Mouse (Mus musculus): ENCODE results near the gene Gata2.

Gene Gata2

DNA sequence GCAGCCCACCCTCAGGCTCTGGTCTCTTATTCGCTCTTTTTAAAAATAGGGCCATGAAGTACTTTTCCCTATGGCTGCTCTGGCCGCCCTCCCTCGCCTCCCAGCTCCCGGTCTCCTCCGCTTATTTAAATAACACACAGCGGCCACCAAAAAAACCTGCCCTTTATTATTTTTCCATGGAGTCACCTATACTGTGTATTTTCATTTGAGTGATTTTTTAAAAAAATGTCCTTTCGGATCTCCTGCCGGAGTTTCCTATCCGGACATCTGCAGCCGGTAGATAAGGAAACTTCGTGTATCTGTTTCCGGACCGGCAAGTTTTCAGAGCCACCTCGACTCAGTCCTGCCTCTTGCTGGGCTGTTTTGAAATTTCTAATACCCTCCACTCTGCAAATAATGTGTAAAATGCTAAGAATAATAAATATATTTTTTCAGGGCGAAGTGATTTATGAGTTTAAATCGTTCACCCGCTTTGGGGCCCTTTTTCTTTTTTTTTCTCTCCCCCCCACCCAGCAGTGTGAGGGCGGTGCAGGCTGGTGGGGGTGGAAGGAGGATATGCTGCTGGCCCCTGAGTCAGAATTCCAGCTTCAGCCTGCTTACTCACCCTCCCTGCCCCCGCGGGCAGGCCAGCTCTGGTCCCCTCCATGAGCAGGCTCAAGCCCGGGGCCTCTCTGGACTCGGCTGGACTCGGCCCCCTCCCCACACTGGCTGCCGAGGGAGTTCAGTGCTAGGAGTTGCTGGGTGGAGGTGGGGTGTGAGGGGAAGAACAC, 9.4 kb downstream of the Gata2 start:
- in situ Hi-C loops (cut with MboI; ENCODE audit: low pct_unique_long_range_greater_than_20kb in 1 of 2, low sequenced_read_pairs in 2 of 2, unreplicated experiment in 1 of 2), result no loop called here

DNA sequence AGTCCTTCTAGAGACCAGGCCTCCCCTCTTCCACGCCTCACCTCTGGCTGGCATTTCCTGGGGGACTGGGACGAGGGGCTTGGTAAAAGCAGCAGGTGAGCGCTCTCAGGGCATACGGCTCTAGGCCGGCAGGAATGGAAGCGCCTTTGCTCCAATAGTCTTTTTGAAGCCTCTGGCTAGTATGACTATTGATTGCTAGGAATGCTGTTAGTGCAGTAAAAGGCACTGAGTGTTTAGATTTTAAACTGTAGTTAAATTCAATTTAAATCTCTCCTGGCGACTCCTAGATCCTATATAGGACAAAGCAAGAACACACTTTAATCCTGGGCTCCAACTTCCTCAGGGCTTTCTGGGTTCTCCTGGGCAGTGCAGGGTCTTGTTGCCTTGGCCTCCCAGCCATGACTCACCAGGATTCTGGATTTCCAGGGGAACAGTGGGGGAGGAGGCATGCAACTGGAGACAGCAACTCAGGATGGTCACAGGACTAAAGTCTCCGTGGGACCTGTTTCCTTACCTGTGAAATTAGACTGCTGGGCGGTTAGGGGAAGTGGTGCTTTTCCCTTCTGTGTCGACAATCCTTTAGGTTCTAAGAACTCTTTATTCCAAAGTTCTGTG, 10.2 kb downstream of the Gata2 start:
- in situ Hi-C loops (cut with MboI; ENCODE audit: low pct_unique_long_range_greater_than_20kb in 1 of 2, low sequenced_read_pairs in 2 of 2, unreplicated experiment in 1 of 2), result no loop called here

DNA sequence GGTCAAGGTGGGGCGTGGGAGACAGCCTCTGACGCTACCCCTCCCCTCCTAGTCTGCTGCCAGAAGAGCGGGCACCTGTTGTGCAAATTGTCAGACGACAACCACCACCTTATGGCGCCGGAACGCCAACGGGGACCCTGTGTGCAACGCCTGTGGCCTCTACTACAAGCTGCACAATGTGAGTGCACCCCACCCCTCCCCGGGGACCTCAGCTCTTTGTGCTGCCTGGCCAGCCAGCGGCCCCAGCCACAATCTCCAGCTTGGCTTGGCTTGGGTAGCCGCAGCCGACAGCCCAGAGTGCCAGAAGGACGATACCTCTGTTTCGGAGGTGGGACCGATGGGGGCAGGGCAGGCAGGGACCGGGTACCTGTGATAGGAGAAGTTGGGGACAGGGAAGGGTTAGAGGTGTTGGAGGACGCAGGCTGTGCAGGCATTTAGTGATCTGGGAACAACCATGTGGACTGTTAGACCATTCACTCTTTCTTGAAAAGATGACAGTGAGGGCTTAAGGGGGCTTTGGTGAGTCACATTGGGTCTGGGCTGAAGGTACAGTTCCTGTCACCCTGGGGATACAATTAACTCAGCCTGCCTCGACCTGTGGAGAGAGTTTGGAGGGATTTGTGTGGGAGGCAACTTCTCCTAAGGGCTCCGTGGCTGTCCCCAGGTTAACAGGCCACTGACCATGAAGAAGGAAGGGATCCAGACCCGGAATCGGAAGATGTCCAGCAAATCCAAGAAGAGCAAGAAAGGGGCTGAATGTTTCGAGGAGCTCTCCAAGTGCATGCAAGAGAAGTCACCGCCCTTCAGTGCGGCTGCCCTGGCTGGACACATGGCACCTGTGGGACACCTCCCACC, 11.1 kb downstream of the Gata2 start:
- in situ Hi-C loops (cut with MboI; ENCODE audit: low pct_unique_long_range_greater_than_20kb in 1 of 2, low sequenced_read_pairs in 2 of 2, unreplicated experiment in 1 of 2), result no loop called here

DNA sequence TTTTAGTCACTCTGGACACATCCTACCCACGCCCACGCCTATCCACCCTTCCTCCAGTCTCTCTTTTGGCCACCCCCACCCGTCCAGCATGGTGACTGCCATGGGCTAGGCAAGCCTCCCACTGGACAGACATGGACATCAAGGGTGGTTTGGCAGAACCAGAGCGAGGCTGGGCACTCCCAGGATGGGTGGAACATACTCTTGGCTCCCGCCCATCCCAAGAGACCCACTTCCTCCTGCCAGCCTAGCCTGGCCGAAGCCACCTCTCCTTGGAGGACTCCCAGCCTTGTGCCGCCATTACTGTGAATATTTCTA, 11.7 kb downstream of the Gata2 start:
- in situ Hi-C loops (cut with MboI; ENCODE audit: low pct_unique_long_range_greater_than_20kb in 1 of 2, low sequenced_read_pairs in 2 of 2, unreplicated experiment in 1 of 2), result no loop called here

DNA sequence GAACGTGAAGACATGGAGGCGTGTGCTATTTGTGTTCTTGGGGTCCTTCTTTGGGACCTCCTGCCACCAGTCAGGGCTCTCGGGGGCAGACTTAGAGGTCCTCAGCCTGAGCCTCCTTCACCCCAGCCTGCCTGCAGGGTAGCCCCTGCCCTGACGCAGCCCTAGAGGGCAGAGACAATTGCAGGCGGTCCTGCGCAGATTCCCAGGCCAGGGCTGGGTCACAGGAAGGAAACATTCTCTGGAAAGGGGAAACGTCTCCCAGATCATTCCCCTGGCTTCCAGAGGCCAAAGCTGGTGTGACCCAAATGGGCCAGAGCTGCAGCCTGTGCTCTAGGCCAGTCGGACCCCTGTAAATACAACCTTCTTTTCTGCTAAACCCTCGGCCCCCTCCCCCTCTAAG, 12.2 kb downstream of the Gata2 start:
- in situ Hi-C loops (cut with MboI; ENCODE audit: low pct_unique_long_range_greater_than_20kb in 1 of 2, low sequenced_read_pairs in 2 of 2, unreplicated experiment in 1 of 2), result no loop called here

DNA sequence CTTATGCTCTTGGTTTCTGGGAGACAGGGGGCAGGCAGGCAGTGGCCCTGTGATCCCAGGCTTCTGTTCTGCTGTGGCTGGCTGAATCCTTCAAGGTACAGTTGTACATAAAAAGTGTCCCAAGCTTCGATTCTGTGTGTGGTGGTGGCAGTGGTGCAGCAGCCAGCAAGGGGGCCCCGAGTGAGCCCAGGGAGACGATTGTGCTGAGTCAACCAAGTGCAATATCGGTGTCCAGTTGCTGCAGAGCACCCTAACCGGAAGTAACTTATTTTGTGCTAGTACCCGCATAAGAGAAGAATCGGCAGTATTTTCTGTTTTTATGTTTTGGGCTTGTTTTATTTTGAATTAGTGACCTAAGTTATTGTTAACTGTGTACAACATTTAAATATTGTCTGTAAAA, 12.9 kb downstream of the Gata2 start:
- in situ Hi-C loops (cut with MboI; ENCODE audit: low pct_unique_long_range_greater_than_20kb in 1 of 2, low sequenced_read_pairs in 2 of 2, unreplicated experiment in 1 of 2), result no loop called here

DNA sequence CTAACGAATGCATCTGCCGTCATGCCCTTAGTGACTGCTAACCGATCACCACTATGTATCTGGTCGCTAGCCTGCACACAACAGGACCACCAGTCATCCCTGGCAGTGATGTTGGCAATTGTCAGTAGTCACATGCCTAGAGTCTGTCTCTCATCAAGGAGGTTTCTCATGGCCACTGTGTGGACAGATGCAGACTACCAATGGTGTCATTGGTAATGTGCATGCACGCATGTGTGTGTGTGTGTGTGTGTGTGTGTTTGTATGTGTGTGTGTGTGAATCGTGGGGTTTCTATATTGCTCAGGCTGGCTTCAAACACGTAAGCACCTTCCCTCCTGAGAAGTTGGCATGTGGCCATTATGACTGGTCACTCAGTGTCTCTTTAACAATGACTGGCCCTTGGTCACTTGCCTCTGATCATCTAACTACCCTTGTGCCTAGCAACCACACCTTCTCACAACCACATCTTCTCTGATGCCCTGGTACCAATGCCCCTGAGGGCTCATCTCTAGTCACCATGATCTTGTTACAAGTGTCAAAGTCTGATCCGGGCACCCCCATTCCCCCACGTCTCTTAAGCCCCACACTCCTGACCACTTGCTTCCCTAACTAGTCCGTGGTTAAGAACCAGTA, 13.8 kb downstream of the Gata2 start:
- in situ Hi-C loops (cut with MboI; ENCODE audit: low pct_unique_long_range_greater_than_20kb in 1 of 2, low sequenced_read_pairs in 2 of 2, unreplicated experiment in 1 of 2), result no loop called here

DNA sequence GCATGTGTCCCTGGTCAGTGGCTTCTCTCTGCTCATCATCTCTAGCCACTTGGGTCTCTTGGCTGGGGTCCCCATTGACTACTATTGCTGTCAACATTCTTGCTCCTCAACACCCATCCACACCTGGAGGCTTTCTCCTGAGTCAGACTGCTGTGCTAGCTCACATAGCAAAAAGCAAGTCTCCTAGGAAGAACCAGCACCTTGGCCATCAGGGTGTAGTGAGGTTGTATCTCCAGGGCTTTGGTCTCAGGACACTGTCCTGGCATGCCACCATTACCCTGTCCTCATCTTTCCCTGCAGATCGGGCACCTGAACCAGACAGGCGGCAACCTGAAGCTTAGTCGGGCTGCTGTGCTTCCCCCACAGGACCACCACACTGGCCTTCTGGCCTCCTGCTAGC, 14.6 kb downstream of the Gata2 start:
- in situ Hi-C loops (cut with MboI; ENCODE audit: low pct_unique_long_range_greater_than_20kb in 1 of 2, low sequenced_read_pairs in 2 of 2, unreplicated experiment in 1 of 2), result no loop called here

DNA sequence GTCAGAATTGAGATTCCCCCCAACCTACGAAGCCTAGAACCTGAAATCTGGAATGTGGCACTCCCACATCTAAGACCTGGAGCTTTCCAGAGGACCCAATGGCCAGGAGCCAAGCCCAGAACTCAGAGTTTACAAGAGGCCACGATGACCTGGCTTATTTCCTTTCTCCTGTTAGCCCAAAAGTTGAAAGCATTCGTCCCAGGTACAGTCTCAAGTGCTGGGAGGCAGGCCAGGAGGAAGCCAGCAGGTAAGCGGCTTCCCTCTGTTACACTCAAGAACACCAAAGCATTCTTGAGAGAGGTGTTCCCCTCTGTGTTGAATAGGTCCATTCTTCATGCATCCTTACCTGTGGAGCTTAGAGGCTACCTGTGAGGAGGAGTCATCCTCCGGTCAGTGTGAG, 15.8 kb downstream of the Gata2 start:
- in situ Hi-C loops (cut with MboI; ENCODE audit: low pct_unique_long_range_greater_than_20kb in 1 of 2, low sequenced_read_pairs in 2 of 2, unreplicated experiment in 1 of 2), result no loop called here

DNA sequence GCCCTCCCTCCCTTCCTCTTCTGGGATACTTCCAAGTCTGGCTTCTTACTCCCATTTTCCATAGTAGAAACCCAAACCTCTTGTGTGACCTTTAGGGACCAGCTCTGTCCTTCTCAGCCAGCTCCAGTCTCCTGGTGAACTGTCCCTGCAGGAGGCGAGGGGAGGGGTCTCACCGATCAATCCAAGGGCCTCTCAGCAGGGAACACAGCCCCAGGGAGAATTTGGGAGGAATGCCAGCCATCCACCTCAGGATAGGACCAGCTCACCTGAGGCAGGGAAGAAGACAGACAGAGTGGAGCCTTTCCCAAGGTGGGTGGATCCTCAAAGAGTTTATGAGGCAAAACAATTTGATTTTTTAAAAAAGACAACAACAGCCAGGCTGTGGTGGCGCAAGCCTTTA, 16.5 kb downstream of the Gata2 start:
- in situ Hi-C loops (cut with MboI; ENCODE audit: low pct_unique_long_range_greater_than_20kb in 1 of 2, low sequenced_read_pairs in 2 of 2, unreplicated experiment in 1 of 2), result no loop called here

DNA sequence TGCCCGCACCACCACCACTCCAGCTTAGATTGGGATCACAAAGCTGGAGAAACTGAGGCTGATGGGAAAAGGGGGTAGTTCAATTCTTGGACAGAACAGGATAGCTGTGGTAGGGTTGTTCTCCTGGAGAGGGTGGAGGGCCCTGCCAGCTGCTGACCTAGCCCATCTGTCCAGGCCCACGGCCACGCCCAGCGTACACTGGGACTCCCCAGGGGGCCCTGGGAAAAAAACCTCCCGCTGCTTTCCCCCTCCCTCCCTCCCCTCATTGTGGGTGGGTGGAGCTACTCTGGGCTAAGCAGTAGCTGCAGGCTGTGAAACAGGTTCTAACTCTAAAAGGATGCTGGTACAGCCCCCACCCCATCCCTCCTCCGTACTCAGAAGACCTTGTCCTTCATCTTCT, 22.1 kb downstream of the Gata2 start:
- in situ Hi-C loops (cut with MboI; ENCODE audit: low pct_unique_long_range_greater_than_20kb in 1 of 2, low sequenced_read_pairs in 2 of 2, unreplicated experiment in 1 of 2), result no loop called here

DNA sequence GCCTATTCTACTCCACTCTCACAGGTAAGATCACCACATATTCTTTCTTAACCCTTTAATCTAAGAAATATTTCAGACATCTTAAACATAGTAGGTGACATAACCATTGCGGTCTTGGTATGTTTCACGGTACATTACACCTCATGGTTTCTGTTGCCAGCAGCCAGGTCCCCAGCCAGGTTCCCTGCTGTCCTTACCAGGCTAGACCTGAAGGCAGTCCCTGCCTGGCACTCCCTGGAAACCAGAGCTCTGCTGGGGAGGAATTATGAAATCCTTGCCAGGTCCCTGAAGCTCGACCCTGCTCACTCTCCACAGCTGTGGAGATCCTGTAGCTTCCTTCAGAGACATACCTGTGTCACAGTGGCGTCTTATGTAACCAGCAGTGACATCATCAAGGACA, 22.5 kb downstream of the Gata2 start:
- in situ Hi-C loops (cut with MboI; ENCODE audit: low pct_unique_long_range_greater_than_20kb in 1 of 2, low sequenced_read_pairs in 2 of 2, unreplicated experiment in 1 of 2), result no loop called here

DNA sequence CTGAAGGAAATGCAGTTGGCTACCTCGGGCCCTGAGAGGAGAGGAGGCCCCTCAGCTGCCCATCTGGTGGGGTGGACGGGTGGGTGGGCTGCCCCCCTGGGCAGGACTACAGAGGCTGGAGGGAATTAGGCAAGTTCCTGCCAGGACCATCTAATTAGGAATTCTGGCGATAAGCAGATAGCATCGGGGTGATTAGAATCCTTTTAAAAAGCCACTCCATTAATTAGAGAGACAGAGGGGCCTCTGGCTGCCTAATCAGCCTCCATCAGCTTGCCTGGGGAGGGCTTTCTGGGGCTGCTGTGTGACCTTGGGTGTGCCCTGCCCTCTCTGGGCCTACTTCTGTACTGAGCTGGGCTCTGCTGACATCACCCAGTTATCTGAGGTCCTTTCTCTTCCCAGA, 25.4 kb downstream of the Gata2 start:
- in situ Hi-C loops (cut with MboI; ENCODE audit: low pct_unique_long_range_greater_than_20kb in 1 of 2, low sequenced_read_pairs in 2 of 2, unreplicated experiment in 1 of 2), result no loop called here

DNA sequence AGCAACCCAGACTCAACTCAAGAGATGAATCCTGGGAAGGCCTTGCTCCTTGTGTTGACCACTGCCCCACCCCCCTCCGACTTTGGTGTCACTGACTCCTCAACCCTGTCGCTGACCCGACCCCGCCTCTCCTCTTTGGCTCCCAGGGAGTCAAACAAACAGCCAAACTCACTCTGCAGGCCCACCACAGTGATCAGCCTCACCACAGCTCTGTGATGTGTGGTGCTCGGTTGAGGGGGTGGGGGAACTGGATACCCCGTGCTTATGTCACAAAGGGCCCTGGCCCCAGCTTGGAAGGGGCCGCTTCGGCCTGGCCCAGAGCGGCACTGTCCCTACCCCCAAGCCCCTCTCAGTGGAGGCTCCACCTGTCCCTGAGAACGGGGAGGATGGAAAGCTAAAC, 28.3 kb downstream of the Gata2 start, which contains the start of gene Dnajb8:
Gene Dnajb8, plus strand, starts transcription at position 301 of the 400 bp plus-strand sequence.
- in situ Hi-C loops (cut with MboI; ENCODE audit: low pct_unique_long_range_greater_than_20kb in 1 of 2, low sequenced_read_pairs in 2 of 2, unreplicated experiment in 1 of 2), result no loop called here

DNA sequence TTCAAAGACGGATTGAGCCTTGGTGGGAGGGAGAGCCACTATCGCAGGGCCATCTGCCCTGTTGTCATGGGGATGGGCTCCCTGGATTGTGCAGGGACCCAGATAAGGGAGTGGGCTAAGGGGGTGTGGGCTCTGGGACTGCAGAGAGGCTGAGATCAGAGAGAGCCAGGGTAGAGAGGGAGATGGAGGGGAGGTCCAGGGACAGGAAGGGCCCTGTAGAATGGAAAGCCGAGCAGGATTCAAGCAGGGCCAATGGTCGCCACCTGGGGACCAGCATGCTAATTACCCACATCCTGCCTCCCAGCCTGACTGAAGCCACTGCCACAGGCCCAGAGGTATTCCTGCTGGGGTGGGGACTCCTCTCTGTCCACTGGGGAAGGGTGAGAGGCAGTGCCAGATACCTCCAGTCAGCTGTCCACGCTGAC, 32.9 kb downstream of the Gata2 start:
- in situ Hi-C loops (cut with MboI; ENCODE audit: low pct_unique_long_range_greater_than_20kb in 1 of 2, low sequenced_read_pairs in 2 of 2, unreplicated experiment in 1 of 2), result no loop called here

DNA sequence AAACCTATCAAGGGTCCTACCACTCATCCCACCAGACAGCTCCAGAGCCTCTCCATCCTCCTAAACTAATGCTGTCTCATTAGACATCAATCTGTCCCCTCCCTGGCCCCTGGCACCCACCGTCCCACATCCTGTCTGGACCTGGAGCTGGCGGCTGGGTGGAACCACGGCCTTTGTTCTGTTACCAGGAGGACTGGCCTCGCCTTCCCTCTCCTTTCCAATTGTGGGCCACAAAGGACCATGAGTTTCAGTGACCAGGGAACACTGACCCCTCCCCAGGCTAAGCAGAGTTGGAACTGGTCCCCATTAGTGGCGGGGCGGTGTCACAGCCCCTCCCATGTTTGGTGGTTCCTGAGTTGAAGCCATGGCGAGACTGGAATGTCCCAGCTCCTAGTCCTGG, 33.8 kb downstream of the Gata2 start:
- in situ Hi-C loops (cut with MboI; ENCODE audit: low pct_unique_long_range_greater_than_20kb in 1 of 2, low sequenced_read_pairs in 2 of 2, unreplicated experiment in 1 of 2), result no loop called here

DNA sequence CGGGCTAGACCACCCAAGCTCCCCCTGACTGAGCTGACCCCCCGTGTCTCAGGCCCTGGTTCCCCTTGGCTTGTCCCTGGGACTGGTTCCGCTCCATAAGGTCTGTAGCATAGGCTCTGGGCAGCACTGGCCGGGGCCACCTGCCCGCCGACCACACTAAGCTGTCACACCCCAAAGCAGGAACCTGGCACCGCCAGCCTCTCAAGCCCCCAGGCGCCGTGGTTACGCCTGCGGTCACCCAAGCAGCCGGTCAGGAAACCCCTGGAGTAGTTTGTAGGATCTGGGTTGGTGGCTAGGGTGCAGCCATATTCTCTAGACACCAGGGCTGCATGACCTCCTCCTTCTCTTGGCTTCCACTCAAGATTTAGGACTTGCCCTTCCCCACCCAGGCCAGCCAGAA, 35.5 kb downstream of the Gata2 start:
- in situ Hi-C loops (cut with MboI; ENCODE audit: low pct_unique_long_range_greater_than_20kb in 1 of 2, low sequenced_read_pairs in 2 of 2, unreplicated experiment in 1 of 2), result no loop called here

DNA sequence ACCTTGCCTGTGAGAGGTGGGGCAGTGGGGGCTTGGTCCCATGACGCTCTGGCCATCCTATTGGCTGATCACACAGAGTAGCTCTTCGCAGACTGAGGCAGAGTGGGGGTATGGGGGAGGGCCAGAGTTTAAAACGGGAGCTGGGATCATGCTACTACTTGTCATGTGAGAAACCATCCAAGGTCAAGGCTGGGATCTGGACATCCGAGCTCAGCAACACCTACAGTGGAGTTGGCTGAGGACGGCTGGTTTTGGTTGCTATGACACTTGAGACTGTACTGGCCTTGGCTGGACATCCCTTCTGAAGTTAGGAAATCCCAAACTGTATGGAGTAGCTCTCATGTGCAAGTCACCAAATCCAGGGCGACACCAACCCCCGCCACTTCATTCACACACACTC, 38.1 kb downstream of the Gata2 start:
- in situ Hi-C loops (cut with MboI; ENCODE audit: low pct_unique_long_range_greater_than_20kb in 1 of 2, low sequenced_read_pairs in 2 of 2, unreplicated experiment in 1 of 2), result no loop called here

DNA sequence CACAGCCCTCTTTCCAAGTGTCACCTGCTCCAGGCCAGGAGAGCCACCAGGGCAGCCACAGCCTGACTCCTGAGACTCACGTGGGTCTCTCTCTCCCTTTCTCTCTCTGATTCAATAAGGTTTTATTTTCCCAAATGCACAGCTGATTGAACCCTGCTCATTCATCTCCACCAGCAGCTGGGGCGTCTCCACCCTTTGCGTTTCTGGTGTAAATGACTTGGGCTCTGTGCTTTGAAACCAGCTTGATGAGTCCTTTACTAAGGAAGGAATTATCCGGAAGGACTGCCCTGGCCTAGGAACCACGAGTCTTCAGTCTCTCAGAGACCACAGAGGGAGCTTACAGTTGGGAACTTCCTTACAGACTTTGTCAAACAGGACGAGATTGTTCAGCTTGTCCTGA, 38.5 kb downstream of the Gata2 start:
- in situ Hi-C loops (cut with MboI; ENCODE audit: low pct_unique_long_range_greater_than_20kb in 1 of 2, low sequenced_read_pairs in 2 of 2, unreplicated experiment in 1 of 2), result no loop called here
